Mouse (Mus musculus) skeletal muscle tissue, adult 2 months (tissue): ENCODE measurements around the gene Cx3cr1.

Experiments
- DNase-seq: peaks from one replicate; pipeline ENCODE4 v3.0.0-alpha.2; 2012; ENCODE audit warnings: low read depth, low spot score

Gene Cx3cr1

DNA sequence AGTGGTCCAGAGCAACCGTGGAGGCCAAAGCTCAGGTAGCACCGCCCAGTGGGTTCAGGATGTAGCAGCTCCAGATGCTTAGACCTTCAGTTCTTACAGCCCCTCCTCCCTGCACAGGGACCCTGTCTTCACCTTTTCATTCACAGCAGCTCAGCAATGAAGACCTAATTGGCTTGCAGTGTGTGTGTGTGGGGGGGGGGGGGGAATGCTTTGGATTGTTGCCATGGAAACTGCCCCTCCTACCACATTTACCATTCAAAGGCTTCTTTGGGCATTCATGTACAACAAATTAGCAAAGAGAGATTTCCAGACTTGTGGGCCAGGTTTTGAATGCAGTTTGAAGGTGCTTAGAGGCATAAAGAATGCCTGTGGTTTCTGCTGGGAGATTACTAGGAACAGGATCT is 180.8 kb downstream of the Cx3cr1 start:
- DNase-seq: no peak

DNA sequence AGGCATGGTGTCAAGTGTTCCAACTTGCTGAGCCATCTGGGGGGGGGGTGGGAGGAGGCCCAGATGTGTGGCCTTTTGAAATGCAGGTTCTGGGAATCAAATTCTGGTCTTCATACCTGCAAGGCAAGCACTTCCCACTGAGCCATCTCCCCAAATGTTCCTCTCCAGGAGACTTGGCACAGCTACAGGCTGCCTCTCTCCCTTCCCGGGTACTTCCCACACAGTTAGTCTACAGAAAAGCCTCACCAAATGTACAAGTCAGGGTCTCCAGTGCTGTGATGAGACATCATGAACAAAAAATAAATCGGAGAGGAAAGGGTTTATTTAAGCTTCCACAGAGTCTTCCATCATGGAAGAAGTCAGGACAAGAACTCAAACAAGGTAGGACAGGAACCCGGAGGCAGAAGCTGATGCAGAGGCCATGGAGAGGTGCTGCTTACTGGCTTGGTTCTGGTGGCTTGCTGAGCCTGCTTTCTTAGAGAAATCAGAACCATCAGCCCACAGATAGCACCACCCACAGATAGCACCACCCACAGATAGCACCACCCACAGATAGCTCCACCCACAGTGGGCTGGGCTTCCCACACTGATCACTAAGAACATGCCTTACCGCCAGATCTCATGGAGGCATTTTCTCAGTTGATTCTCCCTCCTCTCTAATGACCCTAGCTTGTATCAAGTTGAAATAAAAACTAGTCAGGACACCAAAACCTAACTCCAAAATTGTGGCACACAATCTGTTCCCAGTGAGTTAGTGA is 182.4 kb downstream of the Cx3cr1 start:
- no peak for DNase-seq

DNA sequence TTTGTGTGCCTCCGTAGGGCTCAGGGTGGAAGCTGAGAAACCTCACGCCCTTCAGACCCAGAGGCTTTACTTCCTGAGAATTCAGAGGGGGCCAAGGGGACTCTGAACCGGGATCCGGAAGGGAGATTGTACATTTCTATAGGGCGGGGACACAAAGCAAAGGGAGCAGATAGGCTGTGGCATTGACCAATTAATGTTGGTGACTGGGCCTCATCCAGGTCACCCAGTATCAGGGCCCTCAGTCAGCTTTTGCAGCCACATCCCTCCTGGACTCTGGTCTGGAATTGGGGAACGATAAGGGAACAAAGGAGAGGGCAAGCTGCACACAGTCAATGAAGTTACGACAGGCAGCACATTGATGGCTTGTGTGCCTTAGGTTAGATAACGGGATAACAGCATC is 215.5 kb downstream of the Cx3cr1 start:
- DNase-seq: no peak

GRCm38 (mm10) chr9:119853071-119853846 is 216.4 kb downstream of the Cx3cr1 start:
- DNase-seq: no peak

GRCm38 (mm10) chr9:119852347-119853030 is 217.2 kb downstream of the Cx3cr1 start:
- DNase-seq: no peak
